Mouse (Mus musculus) spleen, adult 2 months (tissue): ENCODE data around the gene Pafah1b2. TPM values are rescaled to one million over a fixed set of nuclear protein-coding genes. Genes with fewer than 3 reads are reported as not detected.
A peak's percentile ranks its signal among the peaks of the same experiment; 100 is the strongest.

ENCODE experiments used
- DNase-seq, 2 experiments: peaks; one replicate each; pipeline versions ENCODE4 v3.0.0 to v3.0.0-alpha.2; 2012 to 2021; ENCODE audit warnings: low spot score in 2 of 2, low read depth in 1 of 2
- H3K27ac ChIP-seq: fragments of 200-500 bp; 2 replicates; pipeline ENCODE4 v1.5.1; 2012; ENCODE audit warnings: low read length, inconsistent platforms; ENCODE audit not compliant: insufficient read depth
- H3K27me3 ChIP-seq: fragments of 200-500 bp; 2 replicates; pipeline ENCODE4 v1.6.1; 2012; ENCODE audit warnings: mild to moderate bottlenecking, moderate library complexity, low read length, inconsistent platforms; ENCODE audit not compliant: control insufficient read depth, insufficient read depth
- H3K36me3 ChIP-seq: fragments of 200-500 bp; 2 replicates; pipeline ENCODE4 v1.6.1; 2012; ENCODE audit warnings: mild to moderate bottlenecking, low read length, inconsistent platforms; ENCODE audit not compliant: control insufficient read depth, insufficient read depth
- H3K4me1 ChIP-seq: fragments of 200-500 bp; 2 replicates; pipeline ENCODE4 v1.6.1; 2011; ENCODE audit warnings: inconsistent platforms; ENCODE audit not compliant: control insufficient read depth, insufficient read depth, insufficient read length
- H3K4me3 ChIP-seq: fragments of 200-500 bp; 2 replicates; pipeline ENCODE4 v1.5.1; 2011; ENCODE audit warnings: mild to moderate bottlenecking, inconsistent platforms; ENCODE audit not compliant: insufficient read depth, insufficient read length; ENCODE audit errors: extremely low read depth
- CTCF ChIP-seq: fragments of 200-500 bp; IDR thresholded peaks from 2 replicates; pipeline ENCODE4 v1.5.1; 2011; ENCODE audit warnings: mild to moderate bottlenecking, inconsistent platforms; ENCODE audit not compliant: insufficient read depth, insufficient read length, insufficient replicate concordance; ENCODE audit errors: extremely low read depth
- POLR2A ChIP-seq: fragments of 200-500 bp; IDR thresholded peaks from 2 replicates; pipeline ENCODE4 v1.6.1; 2011; ENCODE audit warnings: low read depth, low read length, inconsistent platforms
- WGBS: fragments of 180-500 bp; shearing (Covaris S2); methylation state at CpG from one replicate; pipeline ENCODE4 v1.1.7; 2018; 5-methylcytosine and 5-hydroxymethylcytosine counted together
- polyA plus RNA-seq: library from polyadenylated mRNA; depleted of rRNA; stranded (reverse); fragments of >200 nt; gene quantifications from 2 replicates; pipeline ENCODE4 v1.2.3, GENCODE M21; 2012; rRNA removed

The Pafah1b2 gene
- polyA plus RNA-seq = 10.3 and 12.1 TPM in 2 replicates

- WGBS = 4% methylated on average over 63 of the region's 78 CpGs
- DNase-seq = peak; percentile 87 to 91
- H3K27me3 ChIP-seq = no peaks in the 10 kb centered on the region
- peak within 1 kb of the TSS; percentile 73 for H3K27ac ChIP-seq
- TF ChIP-seq CTCF = peak; percentile 44; the same call in 1 of the 2 replicates
- no peak for TF ChIP-seq POLR2A
- peak within 1 kb of the TSS; percentile 93 for H3K4me3 ChIP-seq
- no peaks in the 10 kb centered on the region for H3K36me3 ChIP-seq
- peaks cover 9% of the 10 kb centered on the region; the same call in 1 of the 2 replicates for H3K4me1 ChIP-seq
These were observed at the start of gene Pafah1b2, which contains the start of gene Sik3 for GRCm38 (mm10) chr9:46012091-46013008. Pafah1b2 (minus strand) TSS chr9:46012690. Sik3 (plus strand) TSS chr9:46012820.

DNA sequence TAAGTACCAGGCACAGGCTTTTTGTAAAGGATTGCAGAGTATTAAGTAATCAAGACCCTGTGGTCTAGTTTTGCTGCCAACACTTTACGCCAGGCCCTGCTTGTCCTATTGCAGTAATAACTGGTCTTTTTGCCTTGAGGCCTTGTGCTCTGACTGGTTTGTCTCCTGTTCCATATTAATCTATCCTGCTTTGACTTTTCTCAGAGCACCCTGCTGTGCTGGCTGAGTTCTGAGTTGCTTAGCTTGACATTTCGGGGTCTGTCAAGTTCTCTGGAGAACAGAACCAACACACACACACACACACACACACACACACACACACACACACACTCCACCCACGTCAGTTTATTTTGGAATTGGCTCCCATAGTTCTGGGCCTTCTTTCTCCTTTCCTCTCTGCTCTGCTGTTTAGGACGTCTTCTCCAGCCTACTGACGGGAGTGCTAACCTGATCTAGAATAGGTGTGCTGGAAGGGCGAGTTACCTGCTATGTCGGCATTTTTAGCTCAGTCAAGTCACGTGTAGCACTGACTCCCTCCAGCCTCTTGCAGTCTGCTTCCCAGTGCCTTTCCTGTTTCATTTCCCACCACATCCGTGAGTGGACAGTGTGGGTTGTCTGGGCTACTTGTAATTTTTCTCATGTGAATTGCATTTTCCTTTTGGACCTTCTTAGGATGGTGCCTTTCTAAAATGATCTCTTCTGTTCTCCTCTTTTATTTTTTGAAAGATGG lies 49.4 kb upstream of the Pafah1b2 start:
- H3K27ac ChIP-seq = no peak overlapping the region
- no peaks in the 10 kb centered on the region for H3K4me1 ChIP-seq
- no peak for DNase-seq
- no peak overlapping the region for H3K4me3 ChIP-seq
- WGBS = 80% methylated on average over 9 of the region's 9 CpGs
- TF ChIP-seq POLR2A = no peak
- no peak for TF ChIP-seq CTCF
- no peaks in the 10 kb centered on the region for H3K36me3 ChIP-seq
- H3K27me3 ChIP-seq = no peaks in the 10 kb centered on the region

DNA sequence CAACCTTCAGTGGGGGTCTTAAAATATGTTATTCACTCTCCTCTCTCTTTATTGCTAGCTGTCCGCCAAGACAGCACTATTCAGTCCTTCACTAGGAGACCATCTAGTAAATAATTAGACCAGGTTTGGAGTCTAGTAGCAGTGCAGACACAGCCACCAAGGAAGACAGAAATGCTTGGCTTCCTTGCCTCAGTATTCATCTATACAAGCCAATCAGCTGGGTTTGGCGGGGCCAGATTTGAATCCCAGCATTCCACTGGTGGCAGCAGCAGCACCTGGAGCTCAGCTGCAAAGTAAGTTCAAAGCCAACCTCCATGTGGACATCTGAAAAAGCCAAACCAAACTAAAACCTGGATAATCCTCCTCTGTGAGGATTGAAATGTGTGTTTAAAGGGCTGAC lies 47.8 kb upstream of the Pafah1b2 start:
- TF ChIP-seq POLR2A (no peak), CTCF (no peak)
- Histone ChIP-seq H3K4me3 (no peak overlapping the region), H3K27ac (no peak overlapping the region), H3K4me1 (no peaks in the 10 kb centered on the region), H3K36me3 (no peaks in the 10 kb centered on the region), H3K27me3 (no peaks in the 10 kb centered on the region)
- DNase-seq = no peak
- WGBS = 91% methylated on average over 2 of the region's 2 CpGs

DNA sequence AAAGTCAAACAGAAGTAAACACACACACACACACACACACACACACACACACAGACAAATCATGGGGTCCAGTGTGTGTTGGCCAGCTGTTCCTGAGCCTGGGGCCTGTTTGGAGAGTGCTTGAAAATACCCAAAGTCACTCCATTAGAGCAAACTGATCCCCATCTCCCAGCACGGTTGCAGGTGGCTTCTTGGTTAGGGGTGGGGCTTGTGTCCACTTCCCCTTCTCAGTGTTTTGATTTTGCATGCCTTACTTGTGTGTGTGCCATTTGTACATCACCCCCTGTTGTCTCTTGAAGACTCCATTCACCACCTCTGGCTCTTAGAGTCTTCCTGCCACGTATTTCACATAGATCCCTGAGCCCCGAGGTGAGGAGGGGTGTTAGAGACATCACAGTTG lies 45.6 kb upstream of the Pafah1b2 start:
- no peaks in the 10 kb centered on the region for H3K36me3 ChIP-seq
- TF ChIP-seq CTCF (no peak), POLR2A (no peak)
- no peak overlapping the region for H3K27ac ChIP-seq
- H3K27me3 ChIP-seq = no peaks in the 10 kb centered on the region
- H3K4me3 ChIP-seq = no peak overlapping the region
- 55% methylated on average over 3 of the region's 3 CpGs for WGBS
- DNase-seq = no peak
- H3K4me1 ChIP-seq = no peaks in the 10 kb centered on the region; the same call in 1 of the 2 replicates

DNA sequence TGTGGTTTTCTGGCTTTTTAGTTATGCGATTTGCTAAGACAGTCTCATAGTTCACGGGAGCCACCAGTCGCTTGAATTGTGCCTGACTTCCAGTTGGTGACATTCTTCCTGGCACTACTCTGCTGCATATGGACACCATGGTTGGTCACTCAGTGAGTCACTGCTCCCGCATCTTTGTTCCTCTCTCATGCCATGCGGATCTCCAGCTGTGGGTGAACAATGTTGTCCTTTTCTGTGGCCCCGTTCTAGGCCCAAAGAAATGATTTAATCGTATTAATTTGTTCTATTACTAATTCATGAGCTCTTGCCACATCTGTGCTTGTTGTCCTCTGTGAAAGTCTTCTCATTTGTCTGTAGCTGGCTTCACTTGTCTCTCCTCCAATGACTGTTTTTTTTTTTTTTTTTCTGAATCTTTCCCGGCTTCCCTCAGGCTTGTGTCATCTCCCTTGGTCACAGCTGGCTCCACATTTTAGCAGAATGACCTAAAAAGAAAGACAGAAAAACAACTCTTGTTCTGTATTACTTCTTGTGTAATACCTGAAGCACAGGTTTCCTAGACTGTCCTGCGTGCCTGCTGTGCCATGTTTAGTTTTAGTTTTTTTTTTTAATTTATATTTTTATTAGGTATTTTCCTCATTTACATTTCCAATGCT lies 40.6 kb upstream of the Pafah1b2 start:
- Histone ChIP-seq H3K36me3 (no peaks in the 10 kb centered on the region), H3K27me3 (no peaks in the 10 kb centered on the region), H3K4me1 (no peaks in the 10 kb centered on the region; the same call in 1 of the 2 replicates), H3K27ac (no peak overlapping the region), H3K4me3 (no peak overlapping the region)
- DNase-seq = no peak
- 89% methylated on average over 9 of the region's 9 CpGs for WGBS
- TF ChIP-seq CTCF (no peak), POLR2A (no peak)

- Histone ChIP-seq H3K4me3 (no peak overlapping the region), H3K27ac (no peak overlapping the region), H3K27me3 (no peaks in the 10 kb centered on the region), H3K36me3 (no peaks in the 10 kb centered on the region), H3K4me1 (peaks cover 2% of the 10 kb centered on the region; the same call in 1 of the 2 replicates)
- 92% methylated on average over 8 of the region's 8 CpGs for WGBS
- DNase-seq = no peak
- TF ChIP-seq POLR2A (no peak), CTCF (no peak)
These were observed 37.7 kb upstream of the Pafah1b2 start for GRCm38 (mm10) chr9:46050203-46050602.
